Mouse (Mus musculus): ENCODE data around the gene Gtf2f1. TPM values are rescaled to one million over a fixed set of nuclear protein-coding genes. Genes with fewer than 3 reads are reported as not detected.
"Not testable (repeated sequence)": the region's sequence is repeated elsewhere in the genome, so short reads cannot be mapped to it uniquely, and the experiment has no call there.

Gene Gtf2f1
- polyA plus RNA-seq (2015; fragmentation: Nextera tagmentation; extraction: Ambion mirVana): 61.0 and 61.5 TPM in 2 replicates

DNA sequence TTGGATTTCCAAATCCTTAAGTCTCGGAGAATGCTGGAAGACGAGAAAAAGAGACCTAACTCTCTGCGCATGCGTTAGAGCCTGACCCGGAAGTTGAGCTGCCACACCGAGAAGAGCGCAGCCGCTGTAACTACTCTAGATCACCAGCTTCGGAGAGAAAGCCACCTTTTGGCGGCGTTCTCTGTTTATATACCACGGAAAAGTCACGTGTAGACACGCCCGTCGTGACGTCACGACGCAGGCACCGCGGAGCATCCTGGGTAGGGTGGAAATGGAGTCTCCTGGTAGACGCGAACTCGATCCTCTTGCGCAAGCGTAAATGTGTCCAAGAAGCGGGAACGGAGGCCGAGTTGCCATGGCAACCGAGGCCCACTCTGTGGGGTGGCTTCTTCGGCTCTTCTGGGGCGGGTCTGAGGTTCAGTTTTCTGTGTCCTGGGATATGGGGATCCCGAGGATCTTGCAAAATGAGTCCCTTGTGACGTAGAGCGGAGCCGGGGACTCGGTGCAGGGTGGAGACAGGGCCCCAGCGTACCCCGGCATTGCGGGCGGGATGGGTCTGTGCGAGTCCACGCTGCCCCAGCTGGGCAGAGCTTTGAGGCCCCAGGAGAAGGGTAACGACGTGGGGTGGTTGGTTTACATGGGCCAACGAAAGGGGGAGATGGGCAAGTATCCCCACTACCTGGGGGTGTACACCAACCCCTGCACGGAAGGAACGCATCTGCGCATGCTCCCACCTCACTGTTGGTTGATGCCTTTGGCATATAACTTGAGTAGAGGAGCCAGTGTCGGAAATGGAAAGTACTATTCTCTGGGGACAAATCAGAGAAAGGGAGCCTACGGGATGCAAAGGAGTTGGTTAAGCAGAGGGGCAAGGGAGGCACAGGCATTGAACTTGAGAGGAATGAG is at the start of gene Gtf2f1, which contains the start of gene Gm17949:
Gtf2f1 (minus strand) TSS at position 53 of the 906 bp plus-strand sequence.
Gm17949 (plus strand) TSS at position 234 of the 906 bp plus-strand sequence.
- H3K9me3 ChIP-seq: no peaks in the 10 kb centered on the region
- no peaks in the 10 kb centered on the region for H3K27me3 ChIP-seq
- H3K9ac ChIP-seq: peak within 1 kb of the TSS; percentile 81
- H3K4me3 ChIP-seq: peak within 1 kb of the TSS; percentile 78
- peaks cover 28% of the 10 kb centered on the region for H3K36me3 ChIP-seq
- peak within 1 kb of the TSS; percentile 94 for H3K27ac ChIP-seq
- peaks cover 19% of the 10 kb centered on the region for H3K4me1 ChIP-seq
- H3K4me2 ChIP-seq (replicated peaks): peak within 1 kb of the TSS; percentile 93
- peak; percentile 96 for ATAC-seq (ENCODE audit: low FRiP score, low read depth)
- under 1% methylated on average over 51 of the region's 51 CpGs for WGBS

DNA sequence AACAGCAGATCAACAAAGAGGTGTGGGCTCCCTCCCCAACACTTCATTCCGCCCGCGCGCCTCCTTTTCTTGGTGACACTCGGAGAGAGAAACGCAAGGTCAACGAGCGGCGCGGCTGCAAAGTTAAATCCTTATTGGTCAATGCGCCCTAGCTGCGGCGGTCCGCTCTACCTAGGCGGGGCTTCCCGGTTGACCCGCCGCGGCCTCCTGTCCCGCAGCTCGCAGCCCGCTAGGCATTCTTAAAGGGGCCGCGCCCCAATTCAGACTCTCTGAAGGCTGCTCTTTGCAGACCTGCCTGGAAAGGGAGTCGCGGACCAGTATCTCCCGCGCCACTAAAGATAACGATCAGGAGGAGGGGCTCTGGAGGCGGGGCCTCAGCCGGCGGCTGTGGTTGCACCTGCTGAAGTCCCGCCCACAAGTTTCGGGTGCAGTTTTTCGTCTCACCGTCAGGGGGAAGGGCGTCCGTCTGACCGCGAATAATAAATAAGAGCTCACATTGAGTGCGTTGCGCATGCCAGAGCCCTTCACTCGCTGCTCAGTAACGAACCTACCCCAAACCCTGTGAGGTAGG is 49.2 kb upstream of the Gtf2f1 start:
- Histone ChIP-seq H3K4me3 (peak overlapping the region; percentile 71), H3K9ac (no peak overlapping the region)
- under 1% methylated on average over 44 of the region's 44 CpGs for WGBS

DNA sequence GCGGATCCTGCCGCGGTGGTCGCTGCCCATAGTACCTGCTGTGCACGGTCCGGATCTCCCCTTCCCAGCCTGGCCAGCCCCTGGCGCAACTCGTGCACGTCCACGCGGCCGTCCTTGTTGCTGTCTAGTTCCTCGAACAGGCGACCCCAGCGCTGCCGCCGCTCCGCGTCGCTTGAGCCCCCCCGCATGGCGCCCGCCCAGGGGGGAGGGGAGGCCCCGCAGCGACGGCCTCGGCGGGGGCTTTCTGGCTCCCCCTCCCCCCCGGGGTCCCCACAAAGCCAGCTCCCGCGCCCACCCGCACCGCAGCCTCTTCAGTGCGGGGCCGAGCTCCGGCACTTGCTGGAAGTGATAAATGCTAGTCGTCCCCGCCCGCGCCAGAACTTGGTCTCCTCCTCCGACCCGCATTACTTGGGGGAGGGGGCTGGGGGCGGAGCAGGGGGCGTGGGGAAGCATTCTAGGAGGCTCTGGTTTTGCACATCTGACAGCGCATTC is 48.4 kb upstream of the Gtf2f1 start, which contains the start of gene Slc25a23:
Slc25a23 (minus strand) TSS at position 378 of the 492 bp plus-strand sequence.
- peak within 1 kb of the TSS; percentile 73 for H3K9ac ChIP-seq
- H3K4me2 ChIP-seq (replicated peaks): peak within 1 kb of the TSS; percentile 81
- no peaks in the 10 kb centered on the region for H3K9me3 ChIP-seq
- peaks cover 55% of the 10 kb centered on the region for H3K27me3 ChIP-seq
- ATAC-seq (ENCODE audit: low FRiP score, low read depth): peak; percentile 76
- peaks cover 23% of the 10 kb centered on the region for H3K4me1 ChIP-seq
- H3K27ac ChIP-seq: no peak within 1 kb of the TSS
- peaks cover 8% of the 10 kb centered on the region; the same call in 1 of the 2 replicates for H3K36me3 ChIP-seq
- peak within 1 kb of the TSS; percentile 71 for H3K4me3 ChIP-seq
- WGBS: under 1% methylated on average over 38 of the region's 45 CpGs

More for the DNA sequence above, 49.2 kb upstream of the Gtf2f1 start:
- H3K27me3 ChIP-seq: peaks cover 63% of the 10 kb centered on the region
- peaks cover 23% of the 10 kb centered on the region for H3K4me1 ChIP-seq
- peak; percentile 93 for ATAC-seq (ENCODE audit: low FRiP score, low read depth)
- H3K9me3 ChIP-seq: no peaks in the 10 kb centered on the region
- H3K27ac ChIP-seq: no peak overlapping the region
- H3K4me2 ChIP-seq (replicated peaks): peak overlapping the region; percentile 81
- H3K36me3 ChIP-seq: 0 out of 2 replicates have a peak, but pooled peaks cover 2% of the 10 kb centered on the region

DNA sequence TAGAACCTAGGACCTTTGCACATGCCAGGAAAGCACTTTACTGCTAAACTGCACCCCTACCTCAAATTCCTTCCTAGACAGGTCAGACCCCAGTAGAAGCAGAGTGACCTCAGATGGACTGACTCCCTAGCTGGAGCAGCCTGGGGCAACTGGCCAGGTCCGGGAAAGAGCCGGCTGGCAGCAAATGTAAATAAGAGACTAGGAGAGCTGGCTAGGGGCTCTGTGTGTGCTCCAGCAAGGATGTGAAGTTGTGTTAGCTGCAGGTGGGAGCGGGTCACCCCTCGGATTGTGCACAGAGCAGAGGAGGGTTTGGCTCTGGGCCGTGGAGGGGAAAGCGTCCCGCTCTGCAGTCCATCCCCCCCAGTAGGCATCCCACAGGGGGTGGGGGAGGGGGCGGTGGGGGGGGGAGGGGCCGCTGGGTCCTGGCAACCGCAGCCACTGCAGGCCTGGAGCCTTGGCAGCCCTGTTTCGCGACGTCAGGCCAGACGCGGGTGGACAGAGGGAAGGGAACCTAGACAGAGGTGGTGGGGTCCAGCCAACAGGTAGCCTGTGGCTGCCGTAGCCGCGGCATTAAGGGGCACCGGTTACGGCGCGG is 47.9 kb upstream of the Gtf2f1 start, which contains the start of gene Crb3:
Crb3 (plus strand) TSS at position 215 of the 595 bp plus-strand sequence.
- Histone ChIP-seq H3K27me3 (peaks cover 50% of the 10 kb centered on the region), H3K9ac (peak within 1 kb of the TSS; percentile 73), H3K9me3 (no peaks in the 10 kb centered on the region), H3K4me1 (peaks cover 23% of the 10 kb centered on the region), H3K4me2 (replicated peaks) (peak within 1 kb of the TSS; percentile 81), H3K36me3 (peaks cover 8% of the 10 kb centered on the region; the same call in 1 of the 2 replicates), H3K27ac (no peak within 1 kb of the TSS), H3K4me3 (peak within 1 kb of the TSS; percentile 71)
- no peak for ATAC-seq (ENCODE audit: low FRiP score, low read depth)
- 1% methylated on average over 17 of the region's 22 CpGs for WGBS

DNA sequence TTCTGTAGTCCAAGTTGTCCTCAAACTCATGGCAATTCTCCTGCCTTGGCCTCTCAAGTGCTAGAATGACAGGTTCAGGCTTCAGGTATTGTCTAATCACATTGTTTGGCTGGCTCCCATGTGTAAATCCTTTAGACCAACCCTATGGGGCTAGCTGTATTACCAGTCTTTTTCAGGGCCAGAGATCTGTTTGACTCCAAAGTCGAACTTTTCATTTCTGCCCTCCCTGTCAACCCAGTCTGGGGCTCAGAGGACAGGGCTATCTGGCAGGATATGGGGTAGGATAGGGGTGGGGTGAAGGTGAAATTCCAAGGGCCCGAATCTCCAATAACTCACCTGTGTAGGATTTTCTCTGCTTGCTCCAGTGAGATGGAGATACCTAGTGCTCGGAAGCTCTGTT is 45.2 kb upstream of the Gtf2f1 start:
- ATAC-seq (ENCODE audit: low FRiP score, low read depth): no peak
- peaks cover 24% of the 10 kb centered on the region for H3K27me3 ChIP-seq
- H3K4me3 ChIP-seq: no peak overlapping the region
- 86% methylated on average over 3 of the region's 3 CpGs for WGBS
- H3K27ac ChIP-seq: no peak overlapping the region
- H3K9me3 ChIP-seq: no peaks in the 10 kb centered on the region
- H3K36me3 ChIP-seq: peaks cover 27% of the 10 kb centered on the region
- no peak overlapping the region for H3K4me2 ChIP-seq (replicated peaks)
- no peak overlapping the region for H3K9ac ChIP-seq
- peaks cover 13% of the 10 kb centered on the region for H3K4me1 ChIP-seq

DNA sequence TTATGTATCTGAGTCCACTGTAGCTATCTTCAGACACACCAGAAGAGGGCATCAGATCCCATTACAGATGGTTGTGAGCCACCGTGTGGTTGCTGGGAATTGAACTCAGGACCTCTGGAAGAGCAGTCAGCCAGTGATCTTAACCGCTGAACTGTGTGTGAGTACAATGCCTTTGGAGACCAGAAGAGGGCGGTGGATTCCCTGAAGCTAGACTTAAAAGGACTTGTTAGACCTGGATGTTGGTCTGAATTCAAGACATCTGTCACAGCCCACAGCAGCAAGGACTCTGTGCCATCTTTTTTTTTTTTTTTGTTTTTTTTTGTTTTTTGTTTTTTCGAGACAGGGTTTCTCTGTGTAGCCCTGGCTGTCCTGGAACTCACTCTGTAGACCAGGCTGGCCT is 40.6 kb upstream of the Gtf2f1 start:
- ATAC-seq (ENCODE audit: low FRiP score, low read depth); H3K27me3 ChIP-seq; H3K4me2 ChIP-seq (replicated peaks); H3K9me3 ChIP-seq; H3K27ac ChIP-seq; H3K4me3 ChIP-seq; H3K9ac ChIP-seq; H3K4me1 ChIP-seq: not testable (repeated sequence)
- 82% methylated on average over 4 of the region's 4 CpGs for WGBS
- peaks cover 24% of the 10 kb centered on the region for H3K36me3 ChIP-seq

DNA sequence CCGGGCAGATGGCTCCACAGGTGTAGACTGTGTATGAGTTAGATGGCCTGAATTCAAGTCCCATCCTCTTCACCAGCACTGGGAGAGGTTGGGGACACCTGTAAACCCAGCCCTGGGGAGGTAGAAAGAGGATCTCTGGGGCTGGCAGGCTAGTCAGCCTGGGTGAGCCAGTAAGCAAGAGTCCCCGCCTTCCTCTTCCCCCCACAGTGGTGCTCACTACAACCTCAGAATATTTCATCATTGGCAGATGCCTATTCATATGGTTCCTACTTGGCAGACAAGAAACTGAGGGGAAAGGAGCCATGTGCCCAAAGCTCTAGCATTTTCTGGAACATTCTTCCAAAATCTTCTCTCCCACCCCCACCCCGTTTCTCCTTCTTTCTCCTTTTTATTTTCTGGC is 37.7 kb upstream of the Gtf2f1 start:
- H3K4me3 ChIP-seq: no peak overlapping the region
- peaks cover 18% of the 10 kb centered on the region for H3K36me3 ChIP-seq
- H3K4me1 ChIP-seq: no peaks in the 10 kb centered on the region
- H3K27me3 ChIP-seq: no peaks in the 10 kb centered on the region
- WGBS: 81% methylated on average over 3 of the region's 3 CpGs
- H3K27ac ChIP-seq: no peak overlapping the region
- no peak for ATAC-seq (ENCODE audit: low FRiP score, low read depth)
- no peak overlapping the region for H3K4me2 ChIP-seq (replicated peaks)
- no peaks in the 10 kb centered on the region for H3K9me3 ChIP-seq
- no peak overlapping the region for H3K9ac ChIP-seq

DNA sequence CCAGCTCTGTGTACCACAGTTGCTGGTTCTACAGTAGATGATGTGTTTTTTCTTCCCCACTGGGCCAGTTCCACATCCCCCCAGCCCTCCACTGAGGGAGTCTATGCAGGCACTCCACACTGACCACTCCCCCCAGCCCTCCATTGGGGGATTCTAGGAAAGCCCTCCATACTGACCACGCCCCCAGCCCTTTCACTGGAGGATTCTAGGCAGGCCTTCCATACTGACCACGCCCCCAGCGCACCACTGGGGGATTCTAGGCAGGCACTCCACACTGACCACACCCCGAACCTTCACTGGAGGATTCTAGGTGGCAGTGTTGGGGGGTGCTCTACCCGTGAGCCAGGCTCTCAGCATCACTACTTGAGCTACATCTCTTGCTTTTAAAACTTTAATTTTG is 36.3 kb upstream of the Gtf2f1 start:
- ATAC-seq (ENCODE audit: low FRiP score, low read depth): no peak
- 28% methylated on average over 5 of the region's 5 CpGs for WGBS

DNA sequence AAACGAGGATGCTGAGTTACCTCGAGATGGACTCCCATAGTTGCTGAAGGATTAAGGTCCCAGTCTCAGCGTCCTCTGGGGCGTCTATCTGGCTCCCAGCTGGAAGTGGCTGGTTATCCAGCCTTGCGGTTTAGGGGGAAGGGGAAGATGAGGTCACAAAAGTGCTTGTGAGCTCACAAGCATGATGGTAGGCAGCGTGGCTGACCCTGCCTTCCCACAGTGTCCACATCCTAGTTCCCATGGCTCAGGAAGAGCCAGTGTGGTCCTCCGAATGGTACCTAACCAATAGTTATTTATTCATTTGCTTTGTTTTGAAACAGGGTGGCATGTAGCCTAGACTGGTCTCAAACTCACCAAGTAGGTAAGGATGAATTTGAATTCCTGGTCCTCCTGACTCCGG is 30.5 kb upstream of the Gtf2f1 start, which contains the start of gene Slc25a41:
Slc25a41 (minus strand) TSS at position 101 of the 400 bp plus-strand sequence.
- no peak for ATAC-seq (ENCODE audit: low FRiP score, low read depth)
- Histone ChIP-seq H3K4me3 (no peak within 1 kb of the TSS), H3K36me3 (no peaks in the 10 kb centered on the region), H3K9ac (no peak within 1 kb of the TSS; the same call in 1 of the 2 replicates), H3K4me1 (no peaks in the 10 kb centered on the region), H3K27me3 (peaks cover 27% of the 10 kb centered on the region), H3K27ac (no peak within 1 kb of the TSS), H3K9me3 (peaks cover 5% of the 10 kb centered on the region; the same call in 1 of the 2 replicates), H3K4me2 (replicated peaks) (no peak within 1 kb of the TSS)
- WGBS: 76% methylated on average over 8 of the region's 8 CpGs

More for the DNA sequence above, 36.3 kb upstream of the Gtf2f1 start:
- H3K4me1 ChIP-seq: no peaks in the 10 kb centered on the region
- no peaks in the 10 kb centered on the region for H3K27me3 ChIP-seq
- no peak overlapping the region for H3K4me3 ChIP-seq
- H3K36me3 ChIP-seq: peaks cover 4% of the 10 kb centered on the region
- H3K27ac ChIP-seq: no peak overlapping the region
- no peaks in the 10 kb centered on the region for H3K9me3 ChIP-seq
- H3K9ac ChIP-seq: no peak overlapping the region
- H3K4me2 ChIP-seq (replicated peaks): no peak overlapping the region

DNA sequence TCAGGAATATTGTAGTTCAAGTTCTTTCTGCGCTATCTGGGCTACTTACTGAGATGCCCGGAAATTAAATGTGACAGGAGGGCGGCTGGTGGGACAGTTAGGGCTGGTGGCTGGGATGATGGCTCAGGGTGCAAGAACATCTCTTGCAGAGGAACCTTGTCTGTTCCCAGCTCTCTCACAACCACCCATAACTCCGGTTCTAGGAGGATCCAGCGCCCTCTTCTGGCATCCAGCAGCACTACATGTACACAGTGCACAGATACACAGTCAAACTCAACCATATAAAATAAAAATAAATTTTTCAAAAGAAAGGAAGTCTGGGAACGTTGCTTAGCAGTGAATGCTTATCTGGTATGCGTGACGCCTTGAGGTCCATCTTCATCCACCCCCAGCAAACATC is 27.9 kb upstream of the Gtf2f1 start:
- no peaks in the 10 kb centered on the region for H3K36me3 ChIP-seq
- H3K4me1 ChIP-seq: no peaks in the 10 kb centered on the region
- H3K27ac ChIP-seq: no peak overlapping the region
- WGBS: 36% methylated on average over 8 of the region's 8 CpGs
- no peak overlapping the region for H3K4me2 ChIP-seq (replicated peaks)
- ATAC-seq (ENCODE audit: low FRiP score, low read depth): no peak
- H3K27me3 ChIP-seq: peaks cover 27% of the 10 kb centered on the region
- no peak overlapping the region for H3K9ac ChIP-seq
- H3K4me3 ChIP-seq: no peak overlapping the region
- peaks cover 5% of the 10 kb centered on the region; the same call in 1 of the 2 replicates for H3K9me3 ChIP-seq

DNA sequence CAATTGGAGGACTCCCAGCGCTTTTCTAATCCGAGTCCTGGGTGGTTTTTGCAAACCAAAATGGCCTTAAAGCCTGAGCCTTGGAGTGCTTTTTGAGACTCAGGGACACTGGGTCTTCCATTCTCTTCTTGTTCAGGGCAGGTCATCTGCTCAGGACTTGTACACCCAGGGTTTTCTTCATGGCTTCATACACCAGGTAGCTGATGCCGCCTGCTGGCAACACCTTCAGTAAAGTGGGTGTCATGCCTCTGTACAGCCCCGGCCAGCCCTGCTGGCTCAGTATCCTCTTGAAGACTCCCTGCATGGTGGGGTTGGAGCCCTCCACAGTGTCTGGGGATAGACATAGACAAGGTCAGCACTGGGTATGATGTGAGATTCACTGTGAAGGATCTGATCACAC is 21.8 kb upstream of the Gtf2f1 start:
- peaks cover 10% of the 10 kb centered on the region for H3K27me3 ChIP-seq
- ATAC-seq (ENCODE audit: low FRiP score, low read depth): no peak
- H3K4me1 ChIP-seq: peaks cover 21% of the 10 kb centered on the region
- 86% methylated on average over 4 of the region's 4 CpGs for WGBS
- H3K4me2 ChIP-seq (replicated peaks): peak overlapping the region; percentile 70; the same call in 1 of the 2 replicates
- peak overlapping the region; percentile 47 for H3K4me3 ChIP-seq
- H3K9ac ChIP-seq: no peak overlapping the region
- H3K9me3 ChIP-seq: no peaks in the 10 kb centered on the region
- peaks cover 13% of the 10 kb centered on the region for H3K36me3 ChIP-seq
- no peak overlapping the region for H3K27ac ChIP-seq
